Mouse (Mus musculus): ENCODE data around the gene Macf1. TPM values are rescaled to one million over a fixed set of nuclear protein-coding genes. Genes with fewer than 3 reads are reported as not detected.
"Not testable (repeated sequence)": the region's sequence is repeated elsewhere in the genome, so short reads cannot be mapped to it uniquely, and the experiment has no call there.

Gene Macf1
- total RNA-seq, 1 experiment from 2014 or later: 290 TPM

DNA sequence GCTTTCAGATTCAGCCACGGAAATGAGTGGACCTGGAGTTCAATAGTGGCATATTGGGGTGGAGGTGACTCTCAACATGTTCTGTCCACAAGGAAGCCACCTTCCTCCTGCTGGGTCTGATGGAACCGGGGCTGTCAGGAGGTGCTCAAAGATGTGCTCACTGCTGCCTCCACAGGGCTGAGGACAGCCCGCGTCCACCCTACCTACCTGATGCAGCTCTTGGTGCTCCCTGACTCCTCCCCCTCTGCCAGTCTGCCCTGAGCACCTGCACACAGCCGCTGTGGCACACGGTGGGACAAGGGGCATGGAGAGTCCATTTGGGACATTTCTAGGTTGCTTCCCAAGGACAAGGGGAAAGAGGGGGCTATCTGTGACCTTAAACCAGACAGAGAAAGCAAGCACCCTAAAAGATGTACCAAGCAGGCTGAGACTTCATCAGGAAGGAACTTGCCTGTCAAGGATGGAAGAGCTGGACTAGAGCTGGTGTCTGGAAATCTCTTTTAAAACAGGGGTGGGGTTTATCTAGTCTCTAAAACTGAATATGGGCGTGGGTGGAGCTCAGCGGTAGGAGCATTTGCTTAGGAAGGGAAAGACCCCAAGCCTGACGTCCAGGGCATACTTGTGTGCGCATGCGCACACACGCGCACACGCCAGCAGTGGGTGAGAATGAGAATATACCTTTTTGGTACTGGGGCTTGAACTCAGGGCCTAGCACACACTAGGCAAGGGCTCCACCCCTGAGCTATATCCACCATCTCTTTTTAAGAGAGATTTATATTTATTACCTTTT lies 348.2 kb downstream of the Macf1 start:
- no peak for ATAC-seq (replicated peaks in 1 of 2; ENCODE audit: insufficient read depth in 1 of 2, low FRiP score in 2 of 2, low TSS enrichment in 1 of 2, low read depth in 1 of 2, poor library complexity in 2 of 2, severe bottlenecking in 2 of 2)

DNA sequence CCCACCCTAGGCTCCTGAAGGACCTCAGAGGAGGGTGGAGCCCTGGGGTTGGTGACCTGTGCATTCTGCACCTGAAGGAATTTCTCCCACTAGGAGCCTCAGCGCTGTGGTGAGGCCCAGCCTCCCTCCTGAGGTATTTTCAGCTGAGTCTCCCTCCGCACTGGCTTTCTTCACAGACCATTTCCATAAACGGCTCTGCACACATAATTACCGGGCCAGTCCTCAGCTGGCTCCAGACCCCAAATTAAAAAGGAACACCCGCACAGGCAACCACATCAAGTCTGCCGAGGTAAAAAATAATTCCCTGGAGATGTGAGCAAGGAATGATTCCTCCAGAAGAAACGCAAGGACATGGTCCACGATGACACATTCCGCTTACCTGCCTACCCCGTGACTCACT lies 348.9 kb downstream of the Macf1 start:
- not testable (repeated sequence) for ATAC-seq (replicated peaks in 1 of 2; ENCODE audit: insufficient read depth in 1 of 2, low FRiP score in 2 of 2, low TSS enrichment in 1 of 2, low read depth in 1 of 2, poor library complexity in 2 of 2, severe bottlenecking in 2 of 2)

- no peak for ATAC-seq (replicated peaks in 1 of 2; ENCODE audit: insufficient read depth in 1 of 2, low FRiP score in 2 of 2, low TSS enrichment in 1 of 2, low read depth in 1 of 2, poor library complexity in 2 of 2, severe bottlenecking in 2 of 2)
Observed at GRCm38 (mm10) chr4:123334177-123334576, 350.0 kb downstream of the Macf1 start.

- no peak for ATAC-seq (replicated peaks in 1 of 2; ENCODE audit: insufficient read depth in 1 of 2, low FRiP score in 2 of 2, low TSS enrichment in 1 of 2, low read depth in 1 of 2, poor library complexity in 2 of 2, severe bottlenecking in 2 of 2)
Observed at GRCm38 (mm10) chr4:123333151-123333550, 351.0 kb downstream of the Macf1 start.

DNA sequence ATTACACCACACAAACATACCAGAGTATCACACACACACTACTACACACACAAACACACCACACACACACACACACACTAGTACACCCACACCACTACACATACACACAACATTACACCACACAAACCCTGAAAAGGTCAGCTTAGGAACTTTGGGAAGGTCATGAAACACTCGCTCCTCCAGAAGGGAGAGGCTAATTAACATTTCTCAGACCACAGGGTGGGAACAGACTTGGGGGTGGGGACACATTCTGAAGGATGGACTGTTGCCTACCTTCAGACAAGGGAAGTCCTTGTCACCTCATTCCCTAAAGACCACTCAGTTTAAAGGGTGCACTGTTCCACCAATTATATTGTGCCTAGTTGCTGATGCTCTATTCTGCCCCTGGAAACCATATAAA lies 352.2 kb downstream of the Macf1 start:
- ATAC-seq (replicated peaks in 1 of 2; ENCODE audit: insufficient read depth in 1 of 2, low FRiP score in 2 of 2, low TSS enrichment in 1 of 2, low read depth in 1 of 2, poor library complexity in 2 of 2, severe bottlenecking in 2 of 2): not testable (repeated sequence)

- ATAC-seq (replicated peaks in 1 of 2; ENCODE audit: insufficient read depth in 1 of 2, low FRiP score in 2 of 2, low TSS enrichment in 1 of 2, low read depth in 1 of 2, poor library complexity in 2 of 2, severe bottlenecking in 2 of 2): no peak
Observed at GRCm38 (mm10) chr4:123331326-123331725, 352.8 kb downstream of the Macf1 start.

DNA sequence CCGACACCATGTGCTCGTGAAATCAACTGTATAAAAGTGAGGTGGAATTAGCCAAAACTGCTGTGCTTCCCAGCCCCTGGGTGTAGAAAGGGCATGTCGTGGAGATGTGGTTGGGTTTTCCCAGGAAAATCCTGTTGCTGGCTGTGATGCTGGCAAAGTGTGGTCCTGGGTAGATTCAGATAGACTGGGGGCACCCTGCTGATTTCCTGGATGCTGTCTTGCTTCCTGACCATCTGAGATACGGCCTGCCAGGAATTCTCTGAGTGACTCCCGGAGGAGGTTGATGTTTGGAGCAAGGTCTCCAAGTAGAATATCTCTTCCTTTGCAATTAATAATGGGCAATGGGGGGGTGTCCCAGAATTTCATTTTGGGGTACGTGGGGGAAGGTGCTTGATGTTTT lies 355.2 kb downstream of the Macf1 start:
- no peak for ATAC-seq (replicated peaks in 1 of 2; ENCODE audit: insufficient read depth in 1 of 2, low FRiP score in 2 of 2, low TSS enrichment in 1 of 2, low read depth in 1 of 2, poor library complexity in 2 of 2, severe bottlenecking in 2 of 2)

DNA sequence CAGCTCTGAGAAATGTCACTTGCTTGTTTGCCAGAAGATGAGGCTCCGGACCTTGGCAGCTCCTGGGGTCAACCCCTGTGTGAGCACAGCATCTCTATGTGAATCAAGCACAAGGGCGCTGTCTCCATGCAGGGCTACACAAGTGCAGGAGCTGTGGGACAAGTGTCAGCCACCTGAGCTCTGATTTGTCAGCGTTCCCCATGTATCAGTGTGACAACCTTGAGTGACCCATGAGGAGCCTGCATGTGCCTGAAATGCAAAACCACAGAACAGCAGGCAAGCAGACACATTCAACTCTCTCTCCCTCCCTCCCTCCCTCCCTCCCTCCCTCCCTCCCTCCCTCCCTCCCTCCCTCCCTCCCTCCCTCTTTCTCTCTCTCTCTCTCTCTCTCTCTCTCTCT lies 356.5 kb downstream of the Macf1 start:
- ATAC-seq (replicated peaks in 1 of 2; ENCODE audit: insufficient read depth in 1 of 2, low FRiP score in 2 of 2, low TSS enrichment in 1 of 2, low read depth in 1 of 2, poor library complexity in 2 of 2, severe bottlenecking in 2 of 2): no peak

- ATAC-seq (replicated peaks in 1 of 2; ENCODE audit: insufficient read depth in 1 of 2, low FRiP score in 2 of 2, low TSS enrichment in 1 of 2, low read depth in 1 of 2, poor library complexity in 2 of 2, severe bottlenecking in 2 of 2): no peak
Observed at GRCm38 (mm10) chr4:123326087-123326486, 358.1 kb downstream of the Macf1 start.

DNA sequence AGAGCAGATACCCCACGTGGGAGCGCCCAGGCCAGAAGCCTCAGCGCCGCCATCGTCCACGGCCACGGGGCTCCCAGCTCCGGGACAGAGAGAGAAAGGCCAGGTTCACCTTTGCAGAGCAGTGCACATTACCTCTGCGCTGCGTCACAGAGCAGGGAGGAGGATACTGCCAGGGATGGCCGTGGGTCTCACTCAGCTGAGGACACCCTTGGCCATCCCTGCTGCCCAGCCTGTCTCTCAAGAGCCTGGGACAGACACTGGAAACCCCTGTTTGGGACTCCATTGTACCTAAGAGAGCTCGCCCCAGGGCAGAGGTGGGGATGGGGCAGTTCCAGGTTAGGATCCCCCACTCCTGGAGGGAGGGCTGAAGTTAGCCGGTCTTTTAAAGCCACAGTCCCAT lies 360.6 kb downstream of the Macf1 start, which contains the start of gene Oxct2a:
Gene Oxct2a (minus strand): TSS at position 101 of the 400 bp plus-strand sequence.
- ATAC-seq (replicated peaks in 1 of 2; ENCODE audit: insufficient read depth in 1 of 2, low FRiP score in 2 of 2, low TSS enrichment in 1 of 2, low read depth in 1 of 2, poor library complexity in 2 of 2, severe bottlenecking in 2 of 2): no peak; a peak in 1 of 4 replicates

GRCm38 (mm10) chr4:123322910-123323309 lies 361.2 kb downstream of the Macf1 start:
- peak; percentile 30 to 39; a peak in 2 of 4 replicates for ATAC-seq (replicated peaks in 1 of 2; ENCODE audit: insufficient read depth in 1 of 2, low FRiP score in 2 of 2, low TSS enrichment in 1 of 2, low read depth in 1 of 2, poor library complexity in 2 of 2, severe bottlenecking in 2 of 2)

DNA sequence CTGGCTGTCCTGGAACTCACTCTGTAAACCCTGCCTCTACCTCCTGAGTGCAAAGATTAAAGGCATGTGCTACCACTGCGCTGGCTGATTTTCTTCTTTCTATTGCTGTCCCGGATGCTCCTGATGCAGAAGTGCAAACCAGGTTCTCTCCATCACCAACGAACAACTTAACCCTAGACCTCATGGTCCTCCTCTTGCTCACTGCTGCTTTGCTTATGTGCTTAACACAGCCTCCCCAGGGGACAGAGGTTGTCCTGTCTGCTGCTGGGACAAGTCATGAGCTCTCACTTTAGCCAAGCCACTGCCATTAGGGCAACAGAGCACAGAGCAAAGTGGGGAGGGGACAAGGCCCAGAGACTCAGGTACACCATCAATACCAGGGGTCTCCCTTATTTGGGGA lies 369.7 kb downstream of the Macf1 start:
- no peak for ATAC-seq (replicated peaks in 1 of 2; ENCODE audit: insufficient read depth in 1 of 2, low FRiP score in 2 of 2, low TSS enrichment in 1 of 2, low read depth in 1 of 2, poor library complexity in 2 of 2, severe bottlenecking in 2 of 2)

- peak; percentile 82 to 89 for ATAC-seq (replicated peaks in 1 of 2; ENCODE audit: insufficient read depth in 1 of 2, low FRiP score in 2 of 2, low TSS enrichment in 1 of 2, low read depth in 1 of 2, poor library complexity in 2 of 2, severe bottlenecking in 2 of 2)
Observed at GRCm38 (mm10) chr4:123313010-123313409, 371.1 kb downstream of the Macf1 start.

GRCm38 (mm10) chr4:123311845-123312244 lies 372.3 kb downstream of the Macf1 start:
- no peak for ATAC-seq (replicated peaks in 1 of 2; ENCODE audit: insufficient read depth in 1 of 2, low FRiP score in 2 of 2, low TSS enrichment in 1 of 2, low read depth in 1 of 2, poor library complexity in 2 of 2, severe bottlenecking in 2 of 2)

DNA sequence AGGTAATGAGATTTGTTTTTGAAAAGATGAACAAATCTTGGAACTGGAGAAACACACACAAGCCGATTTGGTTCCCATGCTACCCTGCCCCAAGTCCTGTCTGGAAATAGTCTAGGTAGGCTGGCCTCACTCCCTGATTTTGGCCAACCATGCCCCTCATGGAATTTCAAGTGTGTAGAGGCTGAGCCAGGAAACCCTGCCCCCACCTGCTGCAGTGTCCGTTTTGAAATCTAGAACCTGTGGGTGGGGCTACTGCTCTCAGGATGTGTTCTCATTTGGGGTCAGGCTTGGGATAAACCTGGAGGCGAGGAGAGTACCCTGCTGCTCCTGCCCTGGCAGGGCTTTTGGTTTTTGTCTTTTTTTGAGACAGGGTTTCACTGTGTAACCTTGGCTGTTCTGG lies 375.9 kb downstream of the Macf1 start:
- no peak for ATAC-seq (replicated peaks in 1 of 2; ENCODE audit: insufficient read depth in 1 of 2, low FRiP score in 2 of 2, low TSS enrichment in 1 of 2, low read depth in 1 of 2, poor library complexity in 2 of 2, severe bottlenecking in 2 of 2)

GRCm38 (mm10) chr4:123306999-123307398 lies 377.2 kb downstream of the Macf1 start:
- no peak for ATAC-seq (replicated peaks in 1 of 2; ENCODE audit: insufficient read depth in 1 of 2, low FRiP score in 2 of 2, low TSS enrichment in 1 of 2, low read depth in 1 of 2, poor library complexity in 2 of 2, severe bottlenecking in 2 of 2)

GRCm38 (mm10) chr4:123305789-123306188 lies 378.4 kb downstream of the Macf1 start:
- ATAC-seq (replicated peaks in 1 of 2; ENCODE audit: insufficient read depth in 1 of 2, low FRiP score in 2 of 2, low TSS enrichment in 1 of 2, low read depth in 1 of 2, poor library complexity in 2 of 2, severe bottlenecking in 2 of 2): peak; percentile 67 to 78

Measured in hematopoietic stem cell, adult 5-6 weeks (primary cell).